Mouse (Mus musculus): ENCODE data around the gene Ifit3b.
"Not testable (repeated sequence)": the region's sequence is repeated elsewhere in the genome, so short reads cannot be mapped to it uniquely, and the experiment has no call there.

Ifit3b gene

DNA sequence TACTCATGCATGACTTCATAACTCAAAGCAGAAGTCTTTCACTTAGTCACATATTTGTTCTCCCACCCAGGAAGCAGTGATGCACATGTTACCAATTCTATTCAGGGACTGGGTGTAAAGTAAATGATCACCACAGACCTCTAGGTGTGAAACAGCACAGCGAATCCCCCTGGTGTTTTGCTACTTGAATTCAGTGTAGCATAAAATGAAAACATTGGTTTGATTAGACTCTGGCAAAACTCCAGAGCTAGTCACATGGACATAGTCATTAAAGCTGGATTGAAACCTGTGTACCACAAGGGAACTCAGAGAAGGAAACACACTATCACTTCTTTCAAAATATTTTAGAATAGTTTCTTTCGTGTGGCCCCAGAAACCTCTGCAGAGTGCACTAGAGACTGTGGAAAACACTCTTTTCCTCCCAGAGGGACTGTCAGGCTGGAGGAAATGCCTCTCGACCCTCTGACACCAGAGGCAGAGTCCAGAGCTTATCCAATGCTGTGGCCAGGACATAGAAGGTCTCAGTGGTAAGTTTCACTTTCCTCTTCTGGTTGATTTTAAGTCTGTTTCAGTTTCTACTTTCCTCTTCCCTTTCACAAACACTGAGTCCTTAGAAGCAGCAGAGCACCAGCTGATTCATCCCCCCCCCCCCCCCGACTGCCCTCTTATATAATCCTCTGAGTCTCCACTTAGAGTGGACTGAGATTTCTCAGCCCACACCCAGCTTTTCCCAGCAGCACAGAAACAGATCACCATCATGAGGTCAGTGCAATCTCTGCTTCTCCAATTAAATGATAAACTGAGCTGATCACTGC lies at the start of gene Ifit3b:
Gene Ifit3b, plus strand, starts transcription at position 734 of the 815 bp plus-strand sequence.
- DNase-seq (ENCODE audit: low read depth, low spot score) = not testable (repeated sequence)

DNA sequence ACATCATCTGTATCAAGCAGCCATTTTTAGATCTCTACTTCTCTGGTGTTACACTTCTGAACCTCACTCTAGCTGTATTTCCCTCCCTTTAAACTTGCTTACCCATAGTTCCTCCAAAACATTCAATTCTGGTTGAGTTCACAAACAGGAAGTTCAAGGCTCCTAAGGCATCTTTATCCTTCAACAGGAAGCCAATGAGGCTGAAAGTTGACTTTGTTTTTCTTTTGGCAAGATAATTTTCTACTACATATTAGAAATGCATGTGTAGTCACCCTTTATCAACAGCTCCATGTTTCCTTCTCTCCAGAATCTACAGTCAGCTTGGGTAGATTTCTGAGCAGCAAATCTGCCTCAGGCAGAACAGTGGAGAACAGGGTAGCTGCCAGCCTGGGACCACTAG lies 45.2 kb upstream of the Ifit3b start:
- DNase-seq (ENCODE audit: low read depth, low spot score) = no peak

DNA sequence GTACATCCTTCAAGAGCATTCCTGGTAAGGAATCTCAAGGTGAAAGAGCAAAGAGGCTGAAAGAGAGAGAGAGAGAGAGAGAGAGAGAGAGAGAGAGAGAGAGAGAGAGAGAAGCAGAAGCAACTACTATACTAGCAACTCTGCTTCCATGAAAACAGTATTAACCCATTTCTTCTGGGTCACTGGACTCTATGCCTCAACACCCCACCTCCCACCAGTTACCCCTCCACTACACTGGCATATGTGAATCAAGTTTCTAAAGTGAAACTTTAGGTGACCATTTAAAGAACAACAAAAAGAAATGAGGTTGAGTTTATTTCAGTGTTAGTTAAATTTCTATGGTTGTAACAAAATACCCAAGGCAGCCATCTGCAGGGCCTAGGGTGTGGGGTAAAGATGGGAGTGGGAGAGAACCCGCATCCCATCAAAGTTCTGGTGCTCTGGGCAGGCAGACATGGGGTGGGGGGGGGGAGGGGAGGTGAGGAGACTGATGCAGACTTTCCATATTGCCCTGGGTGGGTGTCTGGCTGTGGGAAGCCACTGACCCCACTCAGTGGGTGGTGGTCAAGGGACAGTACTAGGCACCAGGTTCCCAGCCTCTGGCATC lies 41.5 kb upstream of the Ifit3b start:
- DNase-seq (ENCODE audit: low read depth, low spot score) = no peak

DNA sequence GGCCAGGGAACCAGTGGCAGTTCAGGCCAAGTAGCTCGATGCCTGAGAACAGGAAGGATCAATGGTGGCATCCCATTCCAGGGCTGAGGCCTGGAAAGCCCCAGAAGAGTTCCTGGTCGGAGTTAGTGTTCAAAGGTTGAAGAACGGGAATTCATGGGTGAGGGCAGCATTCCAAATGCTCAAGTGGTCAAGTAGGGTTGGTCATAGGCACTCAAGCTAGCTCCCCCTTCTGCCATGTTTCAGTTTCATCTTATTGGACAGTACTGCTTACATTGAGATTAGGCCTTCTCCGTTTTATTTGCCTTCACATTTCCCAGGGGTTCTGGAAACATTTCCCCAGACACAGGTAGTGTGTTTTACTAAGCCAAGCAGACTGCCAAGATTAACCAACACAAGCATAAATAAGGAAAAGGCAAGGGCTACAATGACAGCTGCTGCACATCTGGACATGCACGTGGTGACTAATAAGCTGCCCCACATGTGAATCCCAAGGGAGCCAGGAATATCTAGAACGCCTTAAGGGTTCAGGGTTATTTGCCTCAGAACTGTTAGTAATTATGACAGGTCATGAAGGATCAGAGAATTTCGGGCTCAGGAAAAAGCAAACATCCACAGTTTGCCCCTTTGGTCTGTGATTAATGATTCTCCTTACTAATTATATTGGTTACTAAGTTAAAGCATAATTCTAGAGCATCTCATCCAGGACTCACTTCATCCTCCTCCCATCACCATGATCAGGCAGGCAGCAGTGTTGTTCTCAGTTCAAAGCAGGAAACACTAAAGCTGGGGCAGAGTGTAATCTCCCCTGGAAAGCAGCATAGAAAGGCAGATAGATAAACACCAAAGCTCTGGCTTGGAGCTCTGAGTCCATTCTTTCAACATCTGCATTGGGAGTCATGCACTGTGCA lies 38.5 kb upstream of the Ifit3b start:
- no peak for DNase-seq (ENCODE audit: low read depth, low spot score)

DNA sequence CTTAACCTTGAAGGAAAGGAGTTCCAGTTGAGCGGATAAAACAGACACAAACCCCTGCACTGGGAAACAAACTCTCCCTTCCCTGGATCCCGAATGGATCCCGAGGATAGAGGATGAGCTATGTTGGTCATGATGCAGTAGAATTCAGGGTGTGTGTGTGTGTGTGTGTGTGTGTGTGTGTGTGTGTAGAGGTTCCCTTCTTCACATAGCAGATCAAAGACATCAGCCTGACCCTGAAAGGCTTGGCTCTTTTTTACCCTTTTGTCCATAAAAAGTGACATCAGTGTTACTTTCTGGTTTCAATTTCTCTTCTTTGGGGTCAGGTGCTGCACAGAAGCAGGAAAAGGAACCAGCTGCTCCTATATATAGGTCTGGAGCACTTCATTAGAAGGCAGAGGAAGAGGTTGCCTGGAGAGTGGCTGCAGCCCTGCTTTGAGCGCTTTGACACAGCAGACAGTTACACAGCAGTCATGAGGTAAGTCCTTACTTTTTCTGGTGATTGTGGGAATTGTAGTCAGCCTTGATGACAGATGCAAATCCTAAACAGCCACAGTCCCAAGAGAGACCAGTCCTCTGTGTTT lies 37.8 kb upstream of the Ifit3b start:
- DNase-seq (ENCODE audit: low read depth, low spot score) = no peak

DNA sequence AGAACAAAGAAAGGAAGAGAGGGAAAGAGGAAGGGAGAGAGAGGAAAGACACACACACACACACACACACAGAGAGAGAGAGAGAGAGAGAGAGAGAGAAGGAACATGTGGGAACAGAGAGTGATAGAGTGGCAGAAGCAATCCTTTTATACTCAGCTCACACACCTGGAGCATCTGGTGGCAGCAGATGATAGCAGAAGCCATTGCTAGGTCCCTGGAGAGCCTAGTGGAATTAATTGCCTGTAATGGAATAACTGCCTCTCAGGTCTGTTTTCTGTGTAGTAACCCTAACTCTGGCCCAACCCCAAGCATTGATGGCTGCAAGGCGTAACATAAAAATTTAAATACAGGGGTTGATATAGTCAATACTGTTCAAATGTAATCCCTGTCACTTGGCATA lies 36.7 kb upstream of the Ifit3b start:
- no peak for DNase-seq (ENCODE audit: low read depth, low spot score)

DNA sequence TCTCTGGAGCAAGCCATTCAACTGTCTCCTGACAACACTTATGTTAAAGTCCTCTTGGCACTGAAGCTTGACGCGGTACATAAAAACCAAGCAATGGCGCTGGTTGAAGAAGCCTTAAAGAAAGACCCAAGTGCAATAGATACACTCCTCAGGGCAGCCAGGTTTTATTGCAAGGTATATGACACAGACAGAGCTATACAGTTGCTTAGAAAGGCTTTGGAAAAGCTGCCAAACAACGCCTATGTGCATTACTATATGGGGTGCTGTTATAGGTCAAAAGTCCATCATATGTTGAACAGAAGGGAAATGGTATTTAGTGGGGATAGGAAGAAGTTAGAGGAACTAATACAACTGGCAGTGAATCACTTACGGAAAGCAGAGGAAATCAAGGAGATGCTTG lies 34.1 kb upstream of the Ifit3b start:
- no peak for DNase-seq (ENCODE audit: low read depth, low spot score)

DNA sequence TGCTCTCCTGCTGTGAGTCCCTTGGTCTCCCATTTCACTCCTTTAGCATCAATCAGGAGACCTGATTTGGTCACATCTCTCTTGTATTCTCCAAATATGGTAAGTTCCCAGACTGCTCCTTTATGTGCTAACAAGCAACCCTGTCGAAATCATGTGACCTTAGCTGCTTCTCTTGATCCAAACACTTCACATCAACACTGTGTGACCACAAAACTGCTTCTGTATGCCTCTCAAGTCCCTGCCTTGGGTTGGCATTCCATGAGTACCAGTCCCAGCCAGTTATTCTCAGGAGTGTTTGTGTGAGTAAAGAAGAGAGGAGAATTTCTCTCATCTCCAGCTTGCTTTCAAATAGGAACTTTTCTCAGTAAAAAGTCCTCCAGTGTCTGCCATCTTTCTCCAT lies 30.6 kb upstream of the Ifit3b start:
- DNase-seq (ENCODE audit: low read depth, low spot score) = no peak

DNA sequence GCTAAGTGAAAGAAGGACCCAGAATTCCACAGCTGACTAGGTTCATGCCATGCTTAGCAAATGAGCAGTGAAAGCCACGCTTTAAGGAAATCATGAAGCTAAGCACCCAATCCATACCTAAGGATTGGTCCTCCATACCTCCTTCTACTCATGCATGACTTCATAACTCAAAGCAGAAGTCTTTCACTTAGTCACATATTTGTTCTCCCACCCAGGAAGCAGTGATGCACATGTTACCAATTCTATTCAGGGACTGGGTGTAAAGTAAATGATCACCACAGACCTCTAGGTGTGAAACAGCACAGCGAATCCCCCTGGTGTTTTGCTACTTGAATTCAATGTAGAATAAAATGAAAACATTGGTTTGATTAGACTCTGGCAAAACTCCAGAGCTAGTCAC lies 25.1 kb upstream of the Ifit3b start:
- not testable (repeated sequence) for DNase-seq (ENCODE audit: low read depth, low spot score)

DNA sequence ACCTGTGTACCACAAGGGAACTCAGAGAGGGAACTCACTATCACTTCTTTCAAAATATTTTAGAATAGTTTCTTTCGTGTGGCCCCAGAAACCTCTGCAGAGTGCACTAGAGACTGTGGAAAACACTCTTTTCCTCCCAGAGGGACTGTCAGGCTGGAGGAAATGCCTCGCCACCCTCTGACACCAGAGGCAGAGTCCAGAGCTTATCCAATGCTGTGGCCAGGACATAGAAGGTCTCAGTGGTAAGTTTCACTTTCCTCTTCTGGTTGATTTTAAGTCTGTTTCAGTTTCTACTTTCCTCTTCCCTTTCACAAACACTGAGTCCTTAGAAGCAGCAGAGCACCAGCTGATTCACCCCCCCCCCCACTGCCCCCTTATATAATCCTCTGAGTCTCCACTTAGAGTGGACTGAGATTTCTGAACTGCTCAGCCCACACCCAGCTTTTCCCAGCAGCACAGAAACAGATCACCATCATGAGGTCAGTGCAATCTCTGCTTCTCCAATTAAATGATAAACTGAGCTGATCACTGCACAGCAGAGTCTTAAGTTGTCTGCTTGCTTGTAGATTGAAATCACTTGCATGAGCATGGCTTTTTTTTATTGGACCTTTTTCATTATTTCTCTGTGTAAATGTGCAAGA lies 24.5 kb upstream of the Ifit3b start, which contains the start of gene Ifit3:
Gene Ifit3, plus strand, starts transcription at position 406 of the 641 bp plus-strand sequence.
- not testable (repeated sequence) for DNase-seq (ENCODE audit: low read depth, low spot score)

DNA sequence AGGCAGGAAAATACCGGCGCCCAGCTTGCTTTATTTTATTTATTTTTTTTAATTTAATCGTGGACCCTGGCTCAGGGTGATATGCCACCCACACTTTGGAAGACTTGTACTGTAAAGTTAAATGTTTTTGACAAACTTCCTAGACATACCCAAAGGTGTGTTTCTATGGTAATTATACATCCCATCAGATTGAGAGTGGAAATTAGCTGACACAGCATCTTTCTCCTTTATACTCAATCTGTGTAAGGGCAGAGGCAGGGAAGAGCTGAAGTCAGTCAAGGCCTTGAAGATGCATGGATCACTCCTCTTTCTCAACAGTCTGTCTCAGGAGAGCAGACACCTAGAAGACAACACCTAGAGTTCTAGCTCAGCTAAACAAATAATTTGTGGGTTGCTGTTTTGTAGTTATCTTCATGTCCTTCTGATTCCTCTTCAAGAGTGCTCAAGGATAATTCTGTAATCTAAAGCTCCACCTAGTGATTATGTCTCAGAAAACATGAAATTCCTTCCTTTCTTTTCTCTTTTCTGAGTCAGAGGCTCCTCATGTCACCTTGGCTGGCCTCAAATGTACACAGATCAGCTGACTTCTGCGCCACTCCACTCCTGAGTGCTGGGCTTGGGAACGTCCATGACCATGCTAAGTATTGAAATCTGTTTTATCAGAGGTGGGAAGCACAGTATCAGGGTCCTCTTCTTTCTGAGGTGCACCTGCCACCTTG lies 21.9 kb upstream of the Ifit3b start:
- not testable (repeated sequence) for DNase-seq (ENCODE audit: low read depth, low spot score)

DNA sequence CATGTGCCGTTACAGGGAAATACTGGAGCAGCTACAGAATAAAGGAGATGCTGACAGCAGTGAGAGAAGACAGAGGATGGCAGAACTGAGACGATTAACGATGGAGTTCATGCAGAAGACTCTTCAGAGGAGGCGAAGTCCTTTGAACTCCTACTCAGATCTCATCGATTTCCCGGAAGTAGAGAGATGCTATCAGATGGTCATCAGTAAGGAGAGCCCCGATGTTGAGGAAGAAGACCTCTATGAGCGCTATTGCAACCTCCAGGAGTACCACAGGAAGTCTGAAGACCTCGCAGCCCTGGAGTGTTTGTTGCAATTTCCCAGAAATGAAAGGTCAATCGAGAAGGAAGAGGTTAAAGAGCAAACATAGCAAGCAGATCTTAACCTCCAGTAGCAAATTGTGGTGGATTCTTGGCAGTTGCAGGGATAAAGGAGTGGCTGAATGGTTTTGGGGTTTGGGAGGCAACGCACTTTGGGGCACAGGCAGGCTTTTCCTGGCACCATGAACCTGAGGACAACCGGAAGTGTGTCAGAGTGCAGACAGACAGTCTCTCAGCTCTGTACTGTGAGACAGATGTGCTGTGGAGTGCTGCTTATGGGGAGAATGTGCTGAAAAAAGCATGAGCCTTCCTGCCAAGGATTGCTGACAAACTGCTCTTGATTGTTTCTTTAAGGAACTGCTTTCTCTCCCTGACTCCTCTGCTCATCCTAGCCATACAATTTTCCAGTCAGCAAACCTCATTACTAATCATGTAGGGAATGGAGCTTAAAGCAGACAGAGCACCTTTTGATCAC lies 19.7 kb upstream of the Ifit3b start:
- DNase-seq (ENCODE audit: low read depth, low spot score) = not testable (repeated sequence)

DNA sequence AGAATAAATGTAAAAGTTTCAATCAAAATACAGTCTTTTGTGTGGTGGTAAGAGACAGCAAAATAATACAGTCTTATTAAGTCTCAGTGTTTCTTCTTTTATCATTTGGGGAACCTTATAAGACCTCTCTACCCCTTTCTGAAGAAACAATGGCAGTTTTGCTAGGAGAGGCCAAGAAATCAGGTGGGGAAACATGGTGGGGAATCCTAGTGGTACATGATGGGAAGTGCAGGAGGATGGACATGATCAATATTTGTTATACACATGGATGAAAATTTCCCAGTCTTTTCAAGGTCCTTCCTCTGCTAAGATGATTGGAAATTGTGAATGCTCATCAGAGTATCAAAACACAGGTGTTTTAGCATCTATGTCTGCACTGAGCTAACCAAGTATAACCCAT lies 18.8 kb upstream of the Ifit3b start:
- DNase-seq (ENCODE audit: low read depth, low spot score) = no peak

DNA sequence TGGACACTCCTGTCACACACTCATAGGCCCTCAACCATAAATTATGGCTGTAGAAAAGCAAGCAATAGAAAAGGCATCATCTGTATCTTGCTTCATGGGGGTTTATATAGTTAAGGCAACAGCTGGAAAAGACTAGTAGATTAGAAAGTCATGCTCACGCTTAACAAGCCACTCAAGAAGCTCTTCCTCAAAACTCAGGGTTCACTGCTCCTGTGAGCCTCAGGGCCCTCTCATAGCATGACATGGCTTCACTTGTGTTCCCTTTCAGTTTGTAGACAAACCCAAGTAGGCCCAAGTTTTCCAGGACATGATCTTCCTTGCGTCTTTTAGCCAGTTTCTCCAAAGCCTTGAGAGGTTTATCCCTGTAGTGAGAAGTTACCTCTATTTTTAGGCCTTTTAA lies 14.3 kb upstream of the Ifit3b start:
- DNase-seq (ENCODE audit: low read depth, low spot score) = no peak

DNA sequence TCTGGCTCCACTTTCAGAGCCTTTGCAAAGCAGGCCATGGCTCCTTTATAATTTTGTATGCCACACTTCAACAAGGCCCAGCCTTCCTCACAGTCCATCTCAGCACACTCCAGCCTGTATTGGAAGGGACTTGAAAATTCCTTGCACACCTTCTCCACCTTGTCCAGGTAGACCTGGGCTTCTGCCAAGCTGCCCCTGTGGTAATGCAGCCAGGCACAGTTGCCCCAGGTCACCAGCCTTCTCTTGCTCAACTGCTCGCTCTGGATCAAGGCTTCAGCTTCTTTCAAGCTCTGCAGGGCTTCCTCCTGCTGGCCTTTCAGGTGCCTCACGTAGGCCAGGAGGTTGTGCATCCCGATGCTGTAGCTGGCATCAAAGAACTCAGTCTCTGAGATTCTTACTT lies 13.2 kb upstream of the Ifit3b start:
- not testable (repeated sequence) for DNase-seq (ENCODE audit: low read depth, low spot score)

DNA sequence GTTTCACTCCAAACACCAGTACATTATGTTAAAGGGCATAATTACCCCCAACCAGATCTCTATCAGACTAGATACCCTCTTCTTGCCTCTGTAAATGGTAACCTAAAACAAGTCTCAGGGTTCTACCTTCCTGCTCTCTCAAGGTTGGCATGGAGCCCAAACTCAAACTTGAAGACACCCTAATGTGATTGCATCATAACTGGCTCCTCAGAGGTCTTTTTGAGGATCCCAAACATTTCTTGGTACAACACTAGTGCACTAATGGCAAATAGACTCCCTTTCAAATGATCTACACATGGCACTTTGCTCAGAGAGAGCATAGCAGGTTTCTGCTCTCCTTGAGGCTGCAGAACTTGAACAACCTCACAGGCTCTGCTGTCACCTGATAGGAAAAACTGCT lies 11.0 kb upstream of the Ifit3b start:
- DNase-seq (ENCODE audit: low read depth, low spot score) = no peak

DNA sequence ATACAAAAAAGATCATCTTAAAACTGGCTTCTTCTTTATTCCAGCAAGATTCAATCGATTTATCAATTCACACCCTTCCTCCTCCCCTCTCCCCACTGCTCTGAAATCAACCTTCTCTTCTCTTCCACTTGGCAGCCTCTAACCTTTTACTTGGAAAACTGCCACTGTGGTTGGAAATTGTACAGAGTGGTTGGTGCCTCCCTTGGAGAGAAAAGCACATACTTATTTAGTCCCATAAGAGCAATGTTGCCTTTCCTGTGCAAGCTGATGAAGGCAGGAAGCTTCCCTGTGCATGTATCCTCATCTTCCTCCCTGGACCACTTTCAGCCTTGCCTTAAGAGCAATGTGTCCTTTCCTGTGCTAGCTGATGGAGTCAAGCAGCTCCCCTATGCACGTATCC lies 9.4 kb upstream of the Ifit3b start:
- DNase-seq (ENCODE audit: low read depth, low spot score) = no peak

DNA sequence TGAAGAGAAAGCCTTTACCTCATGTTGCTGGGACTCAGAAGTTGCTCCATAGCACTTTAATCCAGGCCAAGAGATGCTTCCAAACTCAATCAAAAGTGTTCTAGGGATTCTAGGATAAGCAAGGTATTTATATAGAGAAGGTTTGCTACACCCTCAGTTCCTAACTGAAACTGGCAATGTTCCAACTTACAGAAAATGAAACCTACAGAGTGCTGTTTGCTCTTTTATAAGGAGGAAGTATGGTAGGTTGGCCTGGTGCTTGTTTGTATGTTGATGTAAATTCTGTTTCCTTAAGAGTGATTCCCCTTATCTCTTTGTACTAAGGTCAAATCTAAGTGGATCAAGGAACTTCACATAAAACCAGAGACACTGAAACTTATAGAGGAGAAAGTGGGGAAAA lies 8.5 kb upstream of the Ifit3b start:
- not testable (repeated sequence) for DNase-seq (ENCODE audit: low read depth, low spot score)

DNA sequence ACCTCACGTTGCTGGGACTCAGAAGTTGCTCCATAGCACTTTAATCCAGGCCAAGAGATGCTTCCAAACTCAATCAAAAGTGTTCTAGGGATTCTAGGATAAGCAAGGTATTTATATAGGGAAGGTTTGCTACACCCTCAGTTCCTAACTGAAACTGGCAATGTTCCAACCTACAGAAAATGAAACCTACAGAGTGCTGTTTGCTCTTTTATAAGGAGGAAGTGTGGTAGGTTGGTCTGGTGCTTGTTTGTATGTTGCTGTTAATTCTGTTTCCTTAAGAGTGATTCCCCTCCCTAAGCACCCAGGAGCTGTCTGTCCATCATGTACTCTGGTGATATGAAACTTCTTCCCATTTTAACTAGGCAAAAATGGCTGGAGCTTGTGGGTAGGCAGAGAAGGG lies 5.9 kb upstream of the Ifit3b start, which contains the start of gene Ifit1bl1:
Gene Ifit1bl1, minus strand, starts transcription at position 69 of the 400 bp plus-strand sequence.
- not testable (repeated sequence) for DNase-seq (ENCODE audit: low read depth, low spot score)

DNA sequence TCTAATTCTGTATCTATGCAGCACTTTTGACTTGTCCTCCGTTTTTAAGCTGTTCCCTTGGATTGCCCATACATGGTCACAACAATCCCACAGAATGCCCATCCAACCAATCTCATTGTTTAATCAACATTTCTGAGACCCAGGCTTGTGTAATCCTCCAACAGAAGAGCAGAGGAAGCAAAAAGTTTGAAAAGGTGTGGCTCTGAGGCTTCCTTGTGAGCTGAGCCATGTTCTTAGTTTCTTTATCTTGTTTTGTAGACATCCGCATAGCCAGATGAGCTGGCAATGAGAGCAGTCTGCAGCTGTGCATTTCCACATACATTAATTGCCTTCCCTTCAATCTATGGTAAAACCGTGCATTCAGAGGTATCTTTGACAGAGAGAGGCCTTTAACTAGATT lies 2.3 kb upstream of the Ifit3b start:
- no peak for DNase-seq (ENCODE audit: low read depth, low spot score)

Measured in retina, adult 2 months (tissue).